Mouse (Mus musculus): ENCODE data around the gene Rdh7.
A peak's percentile ranks its signal among the peaks of the same experiment; 100 is the strongest.
"Not testable (repeated sequence)": the region's sequence is repeated elsewhere in the genome, so short reads cannot be mapped to it uniquely, and the experiment has no call there.

Gene Rdh7

GRCm38 (mm10) chr10:127888605-127889004, at the start of gene Rdh7:
TSS of gene Rdh7 (minus strand) at chr10:127888817.
- DNase-seq: peak; percentile 70

GRCm38 (mm10) chr10:127937428-127938010, 48.9 kb upstream of the Rdh7 start:
- peak; percentile 81 for DNase-seq

GRCm38 (mm10) chr10:127936747-127937409, 48.3 kb upstream of the Rdh7 start:
- peak; percentile 56 for DNase-seq

DNA sequence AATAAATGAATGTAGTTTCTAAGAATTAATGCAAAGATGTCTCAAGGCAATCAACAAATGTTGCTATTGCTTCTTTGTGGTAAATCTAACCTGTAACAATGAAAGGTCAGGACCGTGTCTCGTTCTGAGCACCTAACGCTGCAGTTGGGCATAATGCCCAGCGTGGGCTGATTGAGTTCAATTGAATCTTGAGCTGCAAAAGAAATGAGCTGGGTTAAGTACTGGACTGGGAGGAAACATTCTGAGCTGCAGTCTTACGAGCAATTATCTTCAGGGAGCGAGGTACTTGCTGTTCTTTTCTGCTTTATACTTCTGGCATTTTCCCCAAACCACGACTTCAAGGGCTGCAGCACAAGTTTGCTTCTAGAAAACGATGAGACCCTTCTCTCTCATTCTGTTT, 47.7 kb upstream of the Rdh7 start:
- DNase-seq: peak; percentile 22

- DNase-seq: no peak
These were observed 43.8 kb upstream of the Rdh7 start for GRCm38 (mm10) chr10:127932290-127932926.

DNA sequence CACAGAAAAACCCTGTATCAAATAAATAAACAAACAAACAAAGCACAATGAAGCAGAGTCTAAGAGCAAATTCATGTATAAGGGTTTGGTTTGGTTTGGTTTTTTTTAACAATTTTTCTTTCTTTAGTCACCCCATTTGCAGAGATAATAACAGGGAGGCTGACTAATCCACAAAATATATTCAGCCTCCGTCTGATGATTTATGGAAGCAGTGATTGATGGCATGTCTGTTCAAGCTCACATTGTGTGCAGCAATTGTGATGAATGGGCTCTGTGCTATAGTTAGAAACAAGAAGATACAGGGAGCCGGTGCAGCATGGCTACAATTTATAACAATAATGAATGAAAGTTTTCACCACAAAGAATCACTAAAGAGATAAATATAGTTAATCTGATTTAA, 39.1 kb upstream of the Rdh7 start:
- DNase-seq: no peak

DNA sequence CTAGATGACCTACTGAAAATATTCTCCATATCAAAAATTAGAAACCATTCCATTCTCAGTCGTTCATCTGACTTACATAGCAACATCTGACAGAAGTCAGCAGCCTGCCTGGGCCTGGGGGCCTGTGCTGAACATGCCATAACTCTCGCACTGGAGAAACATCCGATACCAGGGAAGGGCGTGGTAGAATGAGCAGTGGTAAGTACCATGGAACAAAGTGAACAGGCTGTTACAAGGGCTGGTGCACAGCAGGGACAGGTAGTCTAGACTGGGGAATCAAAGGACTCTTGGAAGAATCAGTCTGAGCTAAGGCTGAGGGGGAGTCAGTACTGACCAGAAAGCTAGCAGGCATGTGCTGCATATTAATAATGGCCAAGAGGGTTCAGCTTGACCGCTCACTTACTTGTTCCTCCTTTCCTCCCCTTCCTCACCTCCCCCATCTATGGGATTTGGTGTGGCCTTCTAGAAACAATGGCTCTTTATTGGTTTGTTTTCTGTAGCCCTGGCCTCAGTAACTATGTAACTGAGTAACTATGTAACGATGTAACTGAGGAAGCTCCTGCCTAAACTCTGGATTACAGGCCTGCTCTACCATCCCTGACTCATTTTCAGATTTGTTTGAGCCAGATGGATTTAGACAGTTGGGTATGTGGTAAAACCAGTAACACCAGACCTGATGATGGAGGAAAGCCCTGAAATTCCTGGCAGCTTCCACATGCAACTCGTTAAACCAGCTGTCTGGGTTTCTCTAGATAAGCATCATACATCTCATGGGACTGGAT, 36.2 kb upstream of the Rdh7 start:
- DNase-seq: no peak

DNA sequence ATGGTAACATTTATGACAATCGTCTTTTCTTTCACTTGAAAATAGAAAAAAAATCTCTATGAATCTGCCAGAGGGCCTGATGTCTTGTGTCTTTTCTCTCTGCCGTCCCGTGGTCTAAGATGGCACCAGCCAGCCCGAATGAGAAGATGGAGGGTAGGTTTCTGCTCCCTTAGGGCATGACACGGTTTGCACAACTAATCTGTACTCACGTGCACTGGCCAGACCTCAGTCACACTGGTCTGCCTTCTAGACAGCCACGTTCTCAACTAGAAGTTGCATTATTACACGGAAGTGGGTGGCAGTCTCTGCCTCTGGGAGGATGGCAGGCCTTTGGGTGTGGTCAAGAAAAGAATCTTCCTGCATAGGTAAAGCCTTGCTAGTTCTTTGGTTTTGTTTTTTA, 34.4 kb upstream of the Rdh7 start:
- no peak for DNase-seq

DNA sequence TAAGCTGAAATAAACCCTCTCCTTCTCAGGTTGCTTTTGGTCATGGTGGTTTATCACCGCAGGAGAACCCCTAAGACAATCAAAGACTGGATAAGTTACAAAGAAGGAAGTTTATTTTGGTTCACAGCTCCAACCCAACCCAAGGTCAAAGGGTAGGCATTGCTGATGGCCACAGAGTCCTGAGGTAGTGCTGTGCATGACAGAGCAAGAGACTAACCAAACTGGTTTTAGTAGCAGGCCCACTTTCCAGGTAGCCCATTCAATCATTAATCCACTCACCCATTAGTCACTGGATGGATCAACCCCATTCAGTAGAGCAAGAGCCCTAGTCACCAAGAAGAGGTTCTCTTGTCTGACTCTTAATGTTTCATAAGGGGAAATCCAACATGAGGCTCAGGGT, 33.6 kb upstream of the Rdh7 start:
- DNase-seq: no peak

DNA sequence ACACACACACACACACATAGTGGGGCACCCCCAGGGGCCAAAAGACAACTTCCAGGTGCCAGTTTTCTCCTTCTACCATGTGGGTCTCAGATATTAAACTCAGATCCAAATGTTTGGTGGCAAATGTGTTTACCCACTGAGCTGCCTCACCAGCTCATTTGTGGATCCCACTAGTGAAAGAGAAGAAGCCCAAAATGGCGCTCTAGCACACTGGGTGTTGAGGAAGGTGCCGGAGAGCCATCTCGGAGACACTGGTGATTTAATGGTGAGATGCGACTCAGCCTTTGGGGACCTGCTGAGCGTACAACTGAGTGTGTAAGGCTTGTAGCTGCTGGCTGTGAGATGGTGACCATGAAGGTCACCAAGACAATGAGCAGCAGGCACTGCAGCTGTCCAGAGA, 29.0 kb upstream of the Rdh7 start:
- no peak for DNase-seq

- not testable (repeated sequence) for DNase-seq
These were observed 28.6 kb upstream of the Rdh7 start for GRCm38 (mm10) chr10:127917183-127917582.

GRCm38 (mm10) chr10:127915578-127915977, 27.0 kb upstream of the Rdh7 start:
- DNase-seq: no peak

DNA sequence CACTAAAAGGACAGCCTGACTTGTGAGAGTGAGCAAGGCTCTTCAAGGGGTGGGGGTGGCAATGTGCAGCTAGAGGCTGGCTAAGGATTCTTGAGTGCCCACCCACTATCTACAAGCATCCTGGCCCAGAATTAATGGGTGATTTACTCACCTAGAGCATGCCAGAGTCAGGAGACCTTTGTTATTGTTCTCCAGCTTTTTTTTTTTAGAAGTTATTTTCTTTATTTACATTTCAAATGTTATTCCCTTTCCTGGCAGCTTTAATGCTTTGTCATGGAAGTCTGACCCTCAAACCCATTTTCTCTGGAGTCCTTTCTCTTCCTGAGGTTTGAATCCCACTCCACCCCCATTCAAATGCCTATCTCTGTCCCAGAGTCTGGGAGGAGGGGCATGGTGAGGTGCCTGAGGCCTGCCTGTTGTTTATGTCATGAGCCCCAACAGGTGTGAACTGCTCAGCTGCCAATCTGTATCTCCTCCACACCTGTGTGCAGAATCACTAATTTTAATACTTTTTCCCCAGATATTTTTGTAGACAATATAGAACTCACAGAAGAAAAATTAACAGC, 18.9 kb upstream of the Rdh7 start:
- DNase-seq: no peak

DNA sequence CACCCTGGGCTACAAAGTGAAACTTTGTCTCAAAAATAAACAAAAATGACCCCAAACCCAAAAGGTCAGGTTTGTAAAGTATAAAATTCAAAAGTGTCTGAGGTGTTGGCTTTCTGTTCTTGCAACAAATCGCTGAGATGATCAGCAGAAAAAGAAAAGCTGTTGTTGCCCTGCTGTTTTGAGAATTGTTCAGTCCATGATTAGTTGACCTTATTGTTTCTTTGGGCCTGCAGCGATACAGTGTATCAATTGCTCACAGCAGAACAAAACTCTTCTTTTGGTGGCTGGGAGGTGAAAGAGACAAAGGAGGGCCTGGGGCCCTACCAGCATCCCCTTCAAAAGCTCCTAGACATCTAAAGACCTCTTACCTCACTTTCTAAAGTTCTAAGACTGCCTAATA, 17.5 kb upstream of the Rdh7 start:
- no peak for DNase-seq

- peak; percentile 50 for DNase-seq
These were observed 16.3 kb upstream of the Rdh7 start for GRCm38 (mm10) chr10:127904718-127905446.

- DNase-seq: no peak
These were observed 14.5 kb upstream of the Rdh7 start for GRCm38 (mm10) chr10:127903116-127903515.

DNA sequence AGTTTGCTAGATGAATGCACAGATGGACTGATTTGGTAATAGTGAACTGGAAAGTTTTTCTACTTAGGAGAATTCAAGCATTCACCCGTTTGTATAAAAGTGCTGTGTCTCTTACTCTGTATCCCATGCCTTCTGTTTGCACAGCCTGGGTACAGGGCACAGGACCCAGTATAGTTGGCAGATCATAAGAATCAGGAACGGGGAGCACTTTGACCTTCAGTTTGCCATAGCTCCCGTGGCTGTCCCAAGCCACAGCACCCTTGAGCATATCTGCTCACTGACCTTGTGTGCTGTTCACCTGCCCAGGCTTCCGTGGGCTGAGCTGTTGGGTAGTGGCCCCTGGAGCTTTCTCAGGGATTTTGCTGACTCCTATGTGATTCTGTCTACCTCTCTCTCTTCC, 13.1 kb upstream of the Rdh7 start:
- no peak for DNase-seq

- DNase-seq: peak; percentile 80
These were observed 11.2 kb upstream of the Rdh7 start for GRCm38 (mm10) chr10:127899783-127900182.

- no peak for DNase-seq
These were observed 9.6 kb upstream of the Rdh7 start, which contains the start of gene Sdr9c7 for GRCm38 (mm10) chr10:127898218-127898617. TSS of gene Sdr9c7 (plus strand) at chr10:127898518.

- DNase-seq: no peak
These were observed 8.9 kb upstream of the Rdh7 start for GRCm38 (mm10) chr10:127897506-127897905.

- DNase-seq: no peak
These were observed 8.1 kb upstream of the Rdh7 start for GRCm38 (mm10) chr10:127896705-127897104.
